Mouse (Mus musculus) G1E (cell line): ENCODE results near the gene Atp1a1.

Experiments used
- CTCF ChIP-seq: IDR thresholded peaks from 2 replicates; pipeline ENCODE4 v1.5.1; 2012; ENCODE audit warnings: low read depth, low read length, inconsistent platforms, mixed read lengths
- GATA1 ChIP-seq: IDR thresholded peaks from 2 replicates; pipeline ENCODE4 v1.6.1; 2012; ENCODE audit warnings: borderline replicate concordance, low read length, inconsistent platforms, mixed read lengths
- GATA2 ChIP-seq: IDR thresholded peaks from 2 replicates; pipeline ENCODE4 v1.6.1; 2012; ENCODE audit warnings: low read depth, low read length, inconsistent platforms, borderline replicate concordance
- TAL1 ChIP-seq: conservative IDR thresholded peaks from 2 replicates; pipeline ENCODE4 v1.6.1; 2012; ENCODE audit warnings: low read depth, low read length, inconsistent platforms, mixed read lengths

GRCm38 (mm10) chr3:101572174-101572626 is 32.3 kb downstream of the Atp1a1 start:
- TF ChIP-seq CTCF (no peak), GATA1 (no peak), TAL1 (no peak), GATA2 (no peak)
